Mouse (Mus musculus) frontal cortex, adult 2 months (tissue): ENCODE measurements around the gene Ppp1r14b. TPM values are rescaled to one million over a fixed set of nuclear protein-coding genes. Genes with fewer than 3 reads are reported as not detected.
A peak's percentile ranks its signal among the peaks of the same experiment; 100 is the strongest.

Source experiments
- DNase-seq, 2 experiments: peaks; one replicate each; pipeline ENCODE4 v3.0.0; 2022; ENCODE audit warnings: low spot score in 1 of 2; ENCODE audit errors: extremely low spot score in 1 of 2
- polyA plus RNA-seq: library from polyadenylated mRNA; depleted of rRNA; stranded (reverse); fragments of >200 nt; gene quantifications from 2 replicates; pipeline ENCODE4 v1.2.3, GENCODE M21; 2012

The Ppp1r14b gene
- polyA plus RNA-seq, 1 experiment: 59.8 TPM

DNA sequence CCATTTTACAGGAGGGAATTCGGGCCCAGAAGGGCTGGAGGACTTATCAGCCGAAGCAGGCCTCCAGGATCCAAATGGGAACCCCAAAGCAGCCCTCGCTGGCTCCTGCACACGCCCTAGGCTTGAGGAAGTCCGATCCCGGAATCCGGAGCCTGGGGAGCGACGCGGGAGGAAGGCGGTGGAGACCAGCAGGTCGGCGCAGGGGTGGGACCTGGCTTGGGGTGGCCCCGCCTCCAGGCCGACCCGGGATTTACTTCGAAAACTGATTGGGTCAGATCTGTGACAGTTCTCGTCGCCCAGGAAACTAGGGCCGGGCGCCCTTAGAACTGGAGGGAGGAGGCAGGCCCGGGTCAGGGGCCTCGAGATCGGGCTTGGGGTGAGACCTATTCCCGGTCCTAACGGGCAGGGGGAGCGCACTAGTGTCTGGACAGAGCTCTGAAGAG, 32.5 kb upstream of the Ppp1r14b start, which contains the start of gene Gpr137:
Gene Gpr137 (minus strand): TSS at position 232 of the 443 bp plus-strand sequence.
- DNase-seq: peak; percentile 93 to 95

GRCm38 (mm10) chr19:6942764-6943163, 32.0 kb upstream of the Ppp1r14b start:
- no peak for DNase-seq

DNA sequence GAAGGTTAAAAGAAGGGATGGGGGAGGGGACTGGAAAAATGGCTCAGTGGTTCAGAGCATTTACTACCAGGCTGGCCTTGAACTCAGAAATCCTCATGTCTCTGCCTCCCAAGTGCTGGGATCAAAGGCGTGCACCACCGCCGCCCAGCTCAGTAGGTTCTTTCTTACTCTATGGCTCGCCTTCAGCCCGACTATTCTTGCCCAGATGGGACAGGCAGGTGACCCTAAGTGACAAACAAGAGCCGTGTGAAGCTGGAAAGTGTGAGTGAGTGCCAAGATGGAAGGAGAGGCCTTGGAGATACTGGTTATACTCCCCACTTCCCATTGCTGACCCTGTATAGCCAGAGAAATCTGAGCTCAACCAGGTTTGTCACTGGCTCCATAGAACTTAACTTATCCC, 31.1 kb upstream of the Ppp1r14b start:
- no peak for DNase-seq

- no peak for DNase-seq
Observed at GRCm38 (mm10) chr19:6947742-6948141, 27.0 kb upstream of the Ppp1r14b start.

- DNase-seq: no peak
Observed at GRCm38 (mm10) chr19:6948186-6948585, 26.6 kb upstream of the Ppp1r14b start.

DNA sequence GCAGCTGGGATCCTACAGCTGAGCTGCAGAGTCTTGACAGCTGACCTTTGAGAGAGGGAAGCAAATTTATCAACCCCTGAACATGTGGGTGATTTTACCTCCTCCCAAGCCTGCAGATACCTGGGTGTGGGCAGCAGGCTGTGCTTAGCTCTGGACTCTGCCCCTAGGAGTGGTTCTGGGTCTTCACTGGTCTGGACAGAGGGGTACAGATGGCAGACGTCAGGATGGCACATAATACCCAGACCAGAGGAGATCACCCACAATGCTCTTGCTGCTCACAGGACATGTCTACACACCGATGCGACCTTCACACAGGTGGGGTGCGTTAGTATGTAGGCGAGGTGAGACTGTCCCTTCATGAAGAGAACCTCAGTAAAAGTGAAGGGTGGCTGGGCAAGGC, 25.2 kb upstream of the Ppp1r14b start:
- DNase-seq: no peak

DNA sequence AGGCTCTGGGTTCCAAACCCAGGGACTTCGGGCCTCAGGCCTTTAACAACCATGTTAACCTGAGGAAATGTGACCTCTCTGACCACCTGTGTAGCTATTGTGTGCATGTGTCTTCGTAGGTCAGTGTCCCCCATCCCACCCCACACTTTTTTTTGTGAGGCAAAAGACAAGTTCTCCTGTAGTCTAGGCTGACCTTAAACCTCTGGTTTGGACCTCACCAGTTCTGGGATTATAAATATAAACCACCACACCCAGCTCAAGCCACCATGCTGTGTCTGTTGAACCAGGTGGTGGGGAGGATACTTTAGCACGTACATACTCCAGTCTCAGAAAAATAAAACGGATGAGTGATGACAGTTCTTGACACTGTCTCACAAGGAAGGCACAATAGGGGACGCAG, 24.8 kb upstream of the Ppp1r14b start:
- no peak for DNase-seq

GRCm38 (mm10) chr19:6950613-6951153, 24.1 kb upstream of the Ppp1r14b start:
- peak in 1 of 2 experiments; percentile 74 for DNase-seq

GRCm38 (mm10) chr19:6951381-6951968, 23.3 kb upstream of the Ppp1r14b start:
- DNase-seq: peak; percentile 93 to 97

DNA sequence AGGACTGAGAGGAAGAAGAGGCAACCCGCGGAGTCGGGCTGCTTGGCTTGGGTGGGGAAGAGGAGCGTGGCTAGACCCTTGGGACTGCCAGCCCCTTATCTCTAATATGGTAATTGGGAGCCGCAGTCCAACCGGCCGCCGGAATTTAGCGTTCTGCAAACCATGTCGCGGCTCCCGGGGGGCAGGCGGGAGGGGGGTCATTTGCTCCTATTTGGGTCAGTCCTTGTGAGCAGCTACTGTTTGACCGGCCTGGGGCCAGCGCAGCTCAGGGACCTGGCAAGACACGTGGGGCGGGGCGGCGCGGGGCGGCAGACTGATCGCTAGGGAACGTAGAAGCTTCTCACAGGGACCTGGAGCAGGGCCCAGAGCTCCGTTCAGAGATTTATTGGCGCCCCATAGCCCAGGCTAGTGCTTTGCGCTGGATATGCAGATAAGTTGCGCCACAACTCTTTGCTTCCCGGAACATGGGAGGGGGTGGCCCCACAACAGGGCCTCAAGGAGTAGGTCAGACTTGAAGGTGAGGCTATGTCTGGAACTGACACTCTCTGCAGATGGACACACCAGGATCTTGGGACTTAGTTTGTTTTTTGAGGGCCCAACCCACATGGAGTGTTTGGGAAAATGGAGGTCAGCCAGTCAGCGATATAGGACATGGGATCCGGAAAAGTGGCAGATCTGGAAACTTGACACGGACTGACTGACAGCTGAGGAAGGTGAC, 22.6 kb upstream of the Ppp1r14b start:
- DNase-seq: peak in 1 of 2 experiments; percentile 70

GRCm38 (mm10) chr19:6952712-6953037, 22.1 kb upstream of the Ppp1r14b start:
- no peak for DNase-seq

DNA sequence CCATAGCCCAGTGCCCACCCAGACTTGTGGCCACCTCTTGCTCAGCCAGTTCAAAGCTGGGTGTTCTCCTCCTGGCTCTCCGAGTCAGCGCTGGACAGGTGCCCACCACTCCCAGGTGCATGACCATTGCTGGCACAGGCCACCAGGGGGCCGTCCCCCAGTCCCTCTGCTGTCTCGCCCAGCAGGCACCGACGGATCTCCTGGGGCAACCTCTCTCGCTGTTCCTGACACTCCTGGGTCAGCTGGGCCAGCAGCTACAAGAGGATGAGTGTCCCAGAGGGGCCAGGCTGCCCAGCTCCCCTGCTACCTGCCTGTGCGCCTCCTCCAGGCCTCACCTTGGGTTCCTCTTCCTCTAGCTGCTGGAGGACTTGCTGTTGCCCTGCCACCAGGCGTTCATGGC, 20.7 kb upstream of the Ppp1r14b start:
- DNase-seq: no peak

- no peak for DNase-seq
Observed at GRCm38 (mm10) chr19:6955424-6955823, 19.3 kb upstream of the Ppp1r14b start.

DNA sequence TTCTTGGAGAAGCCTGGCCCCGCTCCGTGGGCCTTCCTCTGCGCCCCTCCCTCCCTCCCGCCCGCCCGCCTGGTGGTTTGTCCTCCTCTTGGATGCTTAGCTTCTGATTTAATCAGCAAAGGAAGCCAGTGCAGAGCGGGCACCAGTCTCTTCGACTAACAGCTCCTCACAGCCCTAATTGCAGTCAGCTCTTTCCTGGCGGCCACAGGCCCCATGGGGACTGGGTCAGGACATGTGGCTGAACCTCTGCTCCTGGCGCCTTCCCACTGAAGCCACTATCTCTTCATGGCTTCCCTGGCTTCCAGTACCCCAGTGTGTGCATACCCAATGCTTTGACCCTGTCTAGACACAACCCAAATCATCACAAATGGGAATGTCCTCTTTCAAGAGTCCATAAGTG, 18.3 kb upstream of the Ppp1r14b start:
- no peak for DNase-seq

DNA sequence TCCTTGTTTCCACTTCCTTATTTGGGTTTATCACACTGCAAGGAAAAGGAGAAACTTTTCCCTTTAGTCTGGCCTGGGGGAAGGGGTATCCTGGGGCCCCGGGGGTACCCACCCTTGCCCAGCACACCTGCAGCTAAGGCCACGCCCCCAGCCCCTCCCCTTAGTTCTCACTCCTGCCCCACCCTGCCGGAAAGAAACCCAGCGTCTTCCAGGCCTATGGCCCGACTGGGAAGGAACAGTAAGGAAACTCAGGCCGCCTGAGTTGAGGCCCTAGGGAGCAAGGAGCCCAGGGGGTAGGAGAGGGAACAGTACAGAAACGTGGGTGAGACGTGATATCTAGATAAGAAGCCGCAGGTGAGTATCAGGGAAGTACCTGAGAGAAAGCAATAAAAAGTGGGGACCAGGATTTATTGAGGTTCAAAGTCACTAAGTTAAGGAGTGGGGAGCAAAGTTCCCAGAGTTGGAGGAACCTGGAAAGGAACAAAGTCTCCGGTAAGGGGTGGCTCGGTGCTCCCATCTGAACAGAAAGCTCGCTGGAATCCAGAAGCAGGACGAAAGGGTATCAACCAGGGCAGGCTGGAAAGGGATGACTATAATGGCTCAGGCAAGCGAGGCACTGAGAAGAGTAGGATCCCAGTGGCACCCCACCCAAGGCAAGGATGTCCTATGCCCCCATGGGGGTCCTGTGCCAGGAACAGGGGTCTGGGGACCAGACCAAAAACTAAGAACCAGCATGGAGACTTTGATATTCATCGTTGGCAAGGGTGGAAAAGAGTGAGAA, 6.1 kb upstream of the Ppp1r14b start:
- DNase-seq: no peak

- no peak for DNase-seq
Observed at GRCm38 (mm10) chr19:6969291-6969664, 5.5 kb upstream of the Ppp1r14b start.

- no peak for DNase-seq
Observed at GRCm38 (mm10) chr19:6969665-6970381, 4.9 kb upstream of the Ppp1r14b start.

- DNase-seq: no peak
Observed at GRCm38 (mm10) chr19:6970460-6971085, 4.2 kb upstream of the Ppp1r14b start.

DNA sequence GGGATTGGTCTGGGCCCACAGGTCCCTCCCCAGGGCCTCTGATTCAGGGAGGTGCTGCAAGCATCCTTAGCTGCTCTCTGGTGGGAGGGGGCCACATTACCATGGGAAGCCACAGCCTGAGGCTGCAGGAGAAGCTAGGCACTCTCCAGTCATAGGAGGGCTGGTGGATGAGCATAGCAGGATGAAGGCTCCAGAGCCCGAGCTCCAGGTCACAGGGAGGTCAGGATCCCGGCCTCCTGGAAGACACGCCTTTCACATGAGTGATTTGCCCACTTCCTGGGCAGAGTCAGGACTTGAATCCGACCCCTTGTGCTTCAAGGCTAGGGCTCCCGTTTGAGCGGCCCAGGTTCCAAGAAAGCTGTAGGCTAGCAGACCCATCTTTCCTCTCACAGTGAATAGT, 3.1 kb upstream of the Ppp1r14b start:
- DNase-seq: no peak

GRCm38 (mm10) chr19:6972247-6972917, 2.4 kb upstream of the Ppp1r14b start:
- no peak for DNase-seq
